Mouse (Mus musculus) myocyte (in vitro differentiated cells): ENCODE measurements around the gene Acot4.

Source experiments
- CEBPB ChIP-seq: IDR thresholded peaks from 2 replicates; pipeline ENCODE4 v1.6.1; 2011; ENCODE audit warnings: mild to moderate bottlenecking, moderate library complexity; ENCODE audit not compliant: poor library complexity, insufficient read depth, severe bottlenecking
- E2F4 ChIP-seq: IDR thresholded peaks from one replicate; pipeline ENCODE4 v1.6.1; 2011; ENCODE audit warnings: mild to moderate bottlenecking, control low read depth, moderate library complexity; ENCODE audit not compliant: insufficient read depth
- MAX ChIP-seq: IDR thresholded peaks from one replicate; pipeline ENCODE4 v1.6.1; 2011; ENCODE audit warnings: low read depth, mild to moderate bottlenecking, control low read depth
- MYOD1 ChIP-seq, 3 experiments: IDR thresholded peaks; one replicate each; pipeline ENCODE4 v1.6.1; 2011; ENCODE audit warnings: control low read depth in 2 of 3, low read depth in 2 of 3, mild to moderate bottlenecking in 2 of 3, moderate library complexity in 1 of 3; ENCODE audit not compliant: insufficient read length in 2 of 3, control insufficient read depth in 1 of 3
- MYOG ChIP-seq, 3 experiments: IDR thresholded peaks; one replicate each; pipeline ENCODE4 v1.6.1; 2011; ENCODE audit warnings: control low read depth in 2 of 3, low read depth in 2 of 3, mild to moderate bottlenecking in 2 of 3; ENCODE audit not compliant: insufficient read length in 2 of 3, control insufficient read depth in 1 of 3, insufficient read depth in 1 of 3
- POLR2A ChIP-seq: IDR thresholded peaks from one replicate; pipeline ENCODE4 v1.6.1; 2011; ENCODE audit warnings: low read depth, mild to moderate bottlenecking, control low read depth, moderate library complexity; ENCODE audit not compliant: insufficient read length
- POLR2AphosphoS2 ChIP-seq: IDR thresholded peaks from one replicate; pipeline ENCODE4 v1.6.1; 2011; ENCODE audit warnings: low read depth, control low read depth; ENCODE audit not compliant: insufficient read length
- REST ChIP-seq: IDR thresholded peaks from one replicate; pipeline ENCODE4 v1.6.1; 2011; ENCODE audit warnings: mild to moderate bottlenecking, control low read depth, moderate library complexity; ENCODE audit not compliant: insufficient read depth, insufficient read length
- SRF ChIP-seq: IDR thresholded peaks from one replicate; pipeline ENCODE4 v1.6.1; 2011; ENCODE audit warnings: low read depth; ENCODE audit not compliant: control insufficient read depth, insufficient read length
- TCF12 ChIP-seq: IDR thresholded peaks from one replicate; pipeline ENCODE4 v1.6.1; 2011; ENCODE audit warnings: mild to moderate bottlenecking, control low read depth; ENCODE audit not compliant: poor library complexity, insufficient read depth, severe bottlenecking
- TCF3 ChIP-seq: IDR thresholded peaks from one replicate; pipeline ENCODE4 v1.6.1; 2011; ENCODE audit warnings: low read depth, control low read depth; ENCODE audit not compliant: insufficient read length
- USF1 ChIP-seq: IDR thresholded peaks from one replicate; pipeline ENCODE4 v1.6.1; 2011; ENCODE audit warnings: low read depth, mild to moderate bottlenecking, control low read depth, moderate library complexity

- TF ChIP-seq POLR2A: no peak
- no peak for TF ChIP-seq TCF3
- TF ChIP-seq E2F4: no peak
- no peak for TF ChIP-seq CEBPB
- no peak for TF ChIP-seq POLR2AphosphoS2
- no peak for TF ChIP-seq USF1
- TF ChIP-seq TCF12: no peak
- TF ChIP-seq MAX: no peak
- TF ChIP-seq MYOG (IDR thresholded peaks at IDR 0.05; ENCODE audit: control insufficient read depth in 1 of 3, insufficient read depth in 1 of 3, insufficient read length in 2 of 3, low read depth in 2 of 3): no peak
- no peak for TF ChIP-seq REST
- TF ChIP-seq SRF: no peak
- TF ChIP-seq MYOD1 (IDR thresholded peaks at IDR 0.05; ENCODE audit: control insufficient read depth in 1 of 3, insufficient read length in 2 of 3, low read depth in 2 of 3): no peak
Measured at GRCm38 (mm10) chr12:84013701-84014100, 24.5 kb upstream of the Acot4 start.
